Mouse (Mus musculus): Measurements from ENCODE around the gene Wars2.

Gene Wars2

DNA sequence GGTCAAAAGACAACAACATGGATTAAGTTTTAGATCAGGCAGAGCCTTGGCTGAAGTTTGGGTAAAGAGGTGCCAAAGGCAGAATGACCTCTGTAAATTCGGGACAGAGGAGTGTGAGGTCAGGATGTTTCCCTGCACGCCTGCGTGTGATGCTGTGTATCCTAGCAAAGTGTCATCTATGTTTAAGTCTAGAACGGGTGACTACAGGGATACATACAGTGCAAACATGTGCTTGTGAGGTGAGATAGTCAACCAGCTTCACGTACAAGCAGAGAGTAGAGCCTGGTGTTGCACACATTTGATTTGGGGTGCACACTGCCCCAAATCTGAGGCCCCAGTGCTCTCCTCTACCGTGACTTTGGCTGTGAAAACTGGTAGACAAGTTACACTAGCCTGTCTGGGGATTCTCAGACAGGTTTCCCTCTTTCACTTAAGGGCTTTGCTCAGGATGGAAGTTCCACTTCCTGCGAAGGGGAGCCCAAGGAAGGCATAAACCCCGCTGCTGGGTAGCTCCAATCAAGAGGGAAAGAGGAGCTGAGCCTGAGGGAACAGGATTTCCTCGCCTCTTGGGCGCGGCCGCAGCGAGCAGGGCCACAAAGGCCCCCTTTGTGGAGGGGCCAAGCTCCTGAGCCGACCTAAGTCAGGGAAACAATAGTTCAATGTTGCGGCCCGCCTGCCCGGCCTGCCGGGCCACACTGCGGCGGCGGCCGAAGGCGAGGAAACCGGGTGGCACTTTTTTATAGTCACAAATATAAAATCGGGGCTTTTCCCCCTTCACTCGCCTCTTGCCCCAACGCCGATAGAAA lies 107.3 kb downstream of the Wars2 start:
- DNase-seq (ENCODE audit: low read depth, low spot score) = no peak

GRCm38 (mm10) chr3:99248831-99249550 lies 108.1 kb downstream of the Wars2 start:
- DNase-seq (ENCODE audit: low read depth, low spot score) = no peak

GRCm38 (mm10) chr3:99249551-99249870 lies 108.6 kb downstream of the Wars2 start:
- no peak for DNase-seq (ENCODE audit: low read depth, low spot score)

GRCm38 (mm10) chr3:99249906-99250305 lies 109.0 kb downstream of the Wars2 start:
- no peak for DNase-seq (ENCODE audit: low read depth, low spot score)

DNA sequence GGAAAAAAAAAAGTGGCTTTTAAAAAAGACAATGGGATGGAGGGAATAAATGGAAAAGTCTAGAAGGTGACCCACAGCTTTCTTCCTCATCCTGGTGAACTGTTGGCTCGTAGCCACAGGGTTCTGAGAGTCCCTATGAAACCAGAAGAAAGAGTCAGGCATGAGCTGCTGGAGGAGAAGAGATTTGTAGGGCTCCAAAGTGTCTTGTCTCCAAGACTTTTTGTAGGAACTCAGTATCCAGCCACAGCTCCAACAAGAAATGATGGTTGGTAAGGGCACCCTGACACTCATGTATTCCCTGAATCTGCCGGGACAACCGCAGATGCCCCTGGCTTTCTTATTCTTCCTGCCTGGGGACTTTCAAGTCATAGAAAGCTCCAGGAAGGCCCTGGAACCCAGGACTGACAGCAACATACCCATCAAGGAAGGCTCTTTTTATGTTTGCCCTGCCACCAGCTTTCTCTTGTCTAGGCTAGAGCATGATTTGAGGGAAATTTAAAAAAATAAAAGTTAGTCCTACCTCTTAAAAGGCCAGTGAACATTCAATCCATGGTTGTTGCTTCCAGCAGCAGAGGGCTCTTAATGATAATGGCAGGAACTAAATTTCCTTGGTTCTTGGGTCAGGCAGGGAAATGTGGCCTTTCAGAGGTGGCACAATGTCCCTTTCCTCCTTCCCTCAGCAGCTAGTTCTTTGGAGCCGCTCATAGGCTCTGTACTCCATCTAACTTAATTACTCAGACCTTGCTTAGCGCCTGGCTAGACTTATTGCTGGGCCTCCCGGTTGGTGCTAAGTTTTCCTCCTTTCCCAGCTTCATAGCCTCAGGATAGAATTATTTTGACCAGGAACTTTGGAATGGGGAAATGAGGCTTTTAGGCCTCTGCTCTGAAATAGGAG lies 110.7 kb downstream of the Wars2 start:
- no peak for DNase-seq (ENCODE audit: low read depth, low spot score)

- no peak for DNase-seq (ENCODE audit: low read depth, low spot score)
Observed at GRCm38 (mm10) chr3:99252461-99253091, 111.7 kb downstream of the Wars2 start.

- no peak for DNase-seq (ENCODE audit: low read depth, low spot score)
Observed at GRCm38 (mm10) chr3:99253092-99253488, 112.2 kb downstream of the Wars2 start.

- DNase-seq (ENCODE audit: low read depth, low spot score) = no peak
Observed at GRCm38 (mm10) chr3:99253497-99254451, 112.9 kb downstream of the Wars2 start.

DNA sequence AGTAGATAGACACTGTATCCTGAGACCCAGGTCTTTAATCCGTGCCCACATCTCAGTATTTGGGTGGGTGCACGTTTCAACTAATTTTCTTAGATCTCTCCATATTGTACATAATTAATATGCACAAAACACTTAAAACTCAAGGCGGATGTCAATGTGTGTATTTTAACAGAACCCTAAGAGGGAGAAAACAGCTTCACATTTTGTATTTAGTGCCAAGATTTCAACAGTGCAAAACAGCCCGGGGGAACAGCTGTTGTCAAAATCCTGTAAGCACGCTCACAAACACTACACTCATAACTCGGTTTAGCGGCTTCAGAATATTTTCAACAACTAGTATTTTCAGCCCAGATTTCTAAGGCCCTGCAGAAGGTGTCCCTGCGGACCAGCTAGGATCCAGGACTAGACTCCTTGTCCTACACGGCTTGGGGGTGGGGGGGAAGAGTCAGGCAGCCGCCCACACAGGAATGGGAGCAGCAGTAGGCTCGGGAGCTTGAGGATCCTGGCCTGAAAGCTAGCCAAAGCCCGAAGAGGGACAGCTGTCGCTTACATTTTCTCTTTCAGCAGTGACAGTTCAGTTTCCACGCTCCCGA lies 113.8 kb downstream of the Wars2 start:
- no peak for DNase-seq (ENCODE audit: low read depth, low spot score)

DNA sequence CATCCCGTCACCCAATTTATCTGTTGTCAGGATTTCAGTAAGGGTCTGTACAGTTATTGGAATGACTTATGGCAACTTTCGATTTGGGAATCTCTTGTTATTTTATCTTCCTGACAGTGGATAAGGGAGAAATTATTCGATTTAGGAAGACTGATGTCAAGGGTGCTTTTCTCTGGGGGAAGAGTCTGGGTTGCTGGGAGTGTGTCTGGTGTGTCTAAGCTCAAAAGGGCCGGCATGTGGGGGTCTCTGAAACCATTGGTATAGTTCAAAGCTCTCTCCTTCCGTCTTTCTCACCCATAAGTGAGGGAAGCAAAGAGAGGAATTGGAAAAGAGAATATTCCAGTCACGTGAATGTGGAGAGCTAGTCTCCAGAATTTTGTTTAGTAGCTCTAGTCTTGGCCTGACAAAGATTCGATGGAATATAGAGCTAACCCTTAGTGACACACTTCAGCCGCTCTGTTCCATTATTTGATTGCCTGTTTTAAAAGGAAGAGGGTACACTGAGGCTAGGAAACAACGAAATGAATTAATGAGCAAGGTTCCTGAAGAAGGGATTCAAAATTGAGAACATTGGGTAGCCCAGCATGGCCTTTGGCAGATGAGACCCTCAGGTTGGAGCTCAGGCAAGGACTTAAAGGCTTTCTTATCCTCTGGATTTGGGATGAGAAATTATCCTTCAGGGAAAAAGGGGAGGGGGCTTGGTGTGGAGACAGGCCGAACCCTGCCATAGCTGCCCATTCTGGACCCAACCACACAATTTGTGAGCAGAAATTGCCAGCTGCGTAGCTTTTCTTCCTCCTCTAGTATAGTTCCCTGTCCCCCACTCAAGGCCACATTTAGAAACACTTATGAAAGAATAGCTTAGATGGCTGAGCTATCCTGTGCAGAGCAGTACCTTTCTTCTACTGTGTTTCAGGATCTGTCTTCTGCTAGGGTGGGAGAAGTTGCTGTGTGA lies 114.8 kb downstream of the Wars2 start:
- DNase-seq (ENCODE audit: low read depth, low spot score) = no peak

DNA sequence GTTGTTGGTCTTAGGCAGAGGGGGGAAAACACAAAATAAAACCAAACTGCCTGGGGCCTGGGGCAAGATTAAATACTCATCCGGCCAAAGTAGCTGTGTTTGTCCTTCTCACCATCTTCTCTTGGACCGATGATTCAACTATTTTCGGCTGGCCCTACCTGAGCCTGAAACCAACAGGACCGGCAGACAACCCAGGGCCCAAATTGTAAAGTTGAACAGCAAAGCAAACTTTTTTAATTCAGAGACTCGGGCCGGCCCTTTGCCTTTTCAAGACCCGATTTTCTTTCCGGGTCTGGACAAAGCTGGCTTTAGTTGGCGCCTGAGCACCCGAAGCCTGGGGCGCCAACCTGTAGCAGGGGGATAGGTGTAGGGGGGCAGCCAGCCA lies 115.5 kb downstream of the Wars2 start:
- DNase-seq (ENCODE audit: low read depth, low spot score) = no peak

DNA sequence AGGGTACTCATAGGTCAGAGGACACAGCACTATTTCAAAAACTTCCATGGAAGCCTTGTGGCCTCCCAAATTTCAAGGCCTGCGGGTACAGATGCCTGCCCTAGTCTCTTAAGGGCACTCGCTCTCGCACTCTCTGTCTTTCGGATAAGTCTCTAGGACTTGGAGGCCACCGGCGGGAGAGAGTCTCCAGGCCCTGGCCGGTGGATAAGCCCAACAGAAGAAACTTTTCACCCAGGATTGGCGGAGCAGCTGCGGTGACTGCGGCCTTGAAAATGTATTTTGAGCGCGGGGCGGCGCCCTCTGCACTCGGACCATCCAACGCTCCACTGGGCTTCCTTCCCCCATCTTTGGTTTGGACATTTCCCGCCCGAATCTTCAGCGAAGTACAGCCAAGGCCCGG lies 115.9 kb downstream of the Wars2 start:
- DNase-seq (ENCODE audit: low read depth, low spot score) = no peak

GRCm38 (mm10) chr3:99257586-99258577 lies 117.0 kb downstream of the Wars2 start:
- DNase-seq (ENCODE audit: low read depth, low spot score) = no peak

DNA sequence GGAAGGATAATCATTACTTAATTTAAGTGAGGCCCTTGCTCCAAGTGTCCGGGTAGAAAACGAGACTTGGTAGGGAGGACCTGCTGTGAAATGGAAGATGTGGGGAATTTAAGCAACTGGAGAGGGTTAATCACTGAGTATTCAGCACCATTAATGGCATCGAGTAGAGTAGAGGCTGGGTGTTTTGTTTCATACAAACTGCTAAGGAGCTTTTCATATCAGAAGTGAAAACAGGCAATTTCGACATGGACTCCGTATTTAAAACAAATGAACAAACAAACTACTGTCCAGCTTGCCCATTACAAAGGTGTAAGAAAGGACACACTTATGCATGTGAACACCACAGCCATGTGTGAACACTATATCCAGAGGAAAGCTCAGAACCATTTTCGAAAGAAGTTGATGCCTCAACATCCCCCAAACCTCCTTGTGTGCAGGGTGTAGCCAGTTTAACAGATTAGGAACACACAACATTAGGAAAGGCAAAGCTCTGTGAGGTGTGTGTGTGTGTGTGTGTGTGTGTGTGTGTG lies 118.9 kb downstream of the Wars2 start:
- no peak for DNase-seq (ENCODE audit: low read depth, low spot score)

DNA sequence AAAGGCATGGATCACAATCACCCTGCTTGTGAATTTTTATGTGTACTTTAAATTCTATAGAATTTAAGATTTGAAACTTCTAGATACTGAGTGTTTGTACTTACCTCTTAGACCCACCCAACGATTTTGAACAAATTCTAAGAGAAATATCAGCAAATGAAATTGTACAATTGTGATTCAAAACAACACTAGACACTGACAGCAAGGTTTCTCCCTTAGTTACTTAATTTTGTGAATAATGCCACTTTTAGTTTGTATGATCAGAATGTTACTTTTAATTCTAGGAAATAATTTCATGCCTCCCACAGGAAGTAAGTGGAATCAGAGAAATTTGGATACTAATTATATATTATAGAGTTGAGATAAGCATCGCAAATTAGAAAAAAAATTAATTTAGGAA lies 119.5 kb downstream of the Wars2 start:
- no peak for DNase-seq (ENCODE audit: low read depth, low spot score)

- no peak for DNase-seq (ENCODE audit: low read depth, low spot score)
Observed at GRCm38 (mm10) chr3:99261371-99261791, 120.5 kb downstream of the Wars2 start.

DNA sequence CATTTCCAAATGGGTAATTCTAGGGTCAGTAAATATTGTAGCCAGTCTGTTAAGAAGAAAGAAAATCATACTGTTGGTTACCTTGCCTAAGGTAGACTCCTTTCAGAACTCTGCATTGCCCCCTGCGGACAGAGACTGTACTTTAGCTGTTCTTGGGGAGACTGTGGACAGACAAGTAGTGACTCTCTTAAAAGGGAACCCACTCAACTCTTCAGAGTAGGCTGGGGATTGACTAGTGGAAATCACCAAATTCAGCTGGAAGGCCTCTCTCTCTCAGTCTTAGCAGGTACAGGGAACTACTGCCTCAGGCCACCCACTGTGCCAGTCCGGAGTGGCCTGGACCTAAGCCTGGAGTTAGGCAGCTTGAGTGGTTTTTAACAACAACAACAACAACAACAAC lies 121.1 kb downstream of the Wars2 start:
- no peak for DNase-seq (ENCODE audit: low read depth, low spot score)

DNA sequence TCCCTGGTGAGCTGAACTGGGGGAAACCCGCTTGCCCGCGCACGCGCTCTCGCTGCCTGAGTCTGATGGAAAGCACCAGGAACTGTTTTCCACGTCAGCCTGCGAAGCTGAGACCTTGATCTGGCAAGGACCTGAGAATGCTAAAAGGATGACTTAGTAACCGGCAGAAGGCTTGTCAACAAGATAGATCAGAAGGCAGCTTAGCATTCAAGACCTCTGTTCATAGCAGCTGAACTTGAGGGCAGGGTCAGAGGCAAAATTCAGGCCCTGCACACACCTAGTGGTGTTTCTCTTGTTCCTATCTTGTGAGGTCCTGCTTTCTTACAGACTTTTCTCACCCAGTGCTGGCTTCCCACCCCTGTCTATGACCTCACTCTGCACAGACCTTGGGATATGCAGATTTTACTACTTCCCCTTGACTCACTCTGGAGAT lies 122.6 kb downstream of the Wars2 start:
- DNase-seq (ENCODE audit: low read depth, low spot score) = no peak

All from A20 (cell line).